Mouse (Mus musculus) kidney, embryonic 16.5 days (tissue): ENCODE results near the gene Haao. TPM values are rescaled to one million over a fixed set of nuclear protein-coding genes. Genes with fewer than 3 reads are reported as not detected.

ENCODE experiments used
- ATAC-seq: fragments of 200-750 bp; cut with Nextera tagmentation; 2 replicates; pipeline ENCODE4 v1.8.0; 2017; ENCODE audit warnings: moderate TSS enrichment; ENCODE audit not compliant: low FRiP score, low TSS enrichment
- H3K27ac ChIP-seq: fragments of 300-500 bp; sonication (generic); 2 replicates; pipeline ENCODE4 v1.5.1; 2014; ENCODE audit warnings: low read length
- H3K27me3 ChIP-seq: fragments of 300-500 bp; sonication (generic); 2 replicates; pipeline ENCODE4 v1.6.1; 2014; ENCODE audit warnings: low read length, control low read depth, mixed read lengths; ENCODE audit not compliant: insufficient read depth
- H3K36me3 ChIP-seq: fragments of 300-500 bp; sonication (generic); 2 replicates; pipeline ENCODE4 v1.6.1; 2014; ENCODE audit warnings: low read length, control low read depth, mixed read lengths; ENCODE audit not compliant: insufficient read depth
- H3K4me1 ChIP-seq: fragments of 300-500 bp; sonication (generic); 2 replicates; pipeline ENCODE4 v1.6.1; 2014; ENCODE audit warnings: low read length, control low read depth, mixed read lengths; ENCODE audit not compliant: insufficient read depth
- H3K4me2 ChIP-seq: fragments of 300-500 bp; sonication (generic); replicated peaks from 2 replicates; pipeline ENCODE4 v1.6.1; 2014; ENCODE audit warnings: low read depth, low read length
- H3K4me3 ChIP-seq: fragments of 300-500 bp; sonication (generic); 2 replicates; pipeline ENCODE4 v1.5.1; 2014; ENCODE audit warnings: mild to moderate bottlenecking, low read length
- H3K9ac ChIP-seq: fragments of 300-500 bp; sonication (generic); replicated peaks from 2 replicates; pipeline ENCODE4 v1.6.1; 2014; ENCODE audit warnings: low read length
- H3K9me3 ChIP-seq: fragments of 300-500 bp; sonication (generic); 2 replicates; pipeline ENCODE4 v1.6.1; 2016; ENCODE audit warnings: low read length, control low read depth
- WGBS: fragments of 180-500 bp; shearing (Covaris S2); extraction: QIAGEN DNeasy Blood & Tissue Kit; methylation state at CpG from one replicate; pipeline ENCODE4 v1.1.7; 2014; 5-methylcytosine and 5-hydroxymethylcytosine counted together
- polyA plus RNA-seq: library from polyadenylated mRNA; unstranded; fragments of >200 nt; fragmentation: Nextera tagmentation; extraction: Ambion mirVana; gene quantifications from 2 replicates; pipeline ENCODE4 v1.2.1, GENCODE M21; 2015

Haao gene
- polyA plus RNA-seq, 1 experiment from 2014 or later: 3.4 TPM

GRCm38 (mm10) chr17:83808476-83809098 is 39.2 kb downstream of the Haao start:
- Histone ChIP-seq H3K9ac (no peak overlapping the region), H3K36me3 (peaks cover 40% of the 10 kb centered on the region), H3K4me3 (no peak overlapping the region), H3K4me2 (no peak overlapping the region), H3K4me1 (no peaks in the 10 kb centered on the region), H3K9me3 (no peaks in the 10 kb centered on the region), H3K27ac (no peak overlapping the region), H3K27me3 (no peaks in the 10 kb centered on the region)
- 91% methylated on average over 12 of the region's 12 CpGs for WGBS
- ATAC-seq: no peak

DNA sequence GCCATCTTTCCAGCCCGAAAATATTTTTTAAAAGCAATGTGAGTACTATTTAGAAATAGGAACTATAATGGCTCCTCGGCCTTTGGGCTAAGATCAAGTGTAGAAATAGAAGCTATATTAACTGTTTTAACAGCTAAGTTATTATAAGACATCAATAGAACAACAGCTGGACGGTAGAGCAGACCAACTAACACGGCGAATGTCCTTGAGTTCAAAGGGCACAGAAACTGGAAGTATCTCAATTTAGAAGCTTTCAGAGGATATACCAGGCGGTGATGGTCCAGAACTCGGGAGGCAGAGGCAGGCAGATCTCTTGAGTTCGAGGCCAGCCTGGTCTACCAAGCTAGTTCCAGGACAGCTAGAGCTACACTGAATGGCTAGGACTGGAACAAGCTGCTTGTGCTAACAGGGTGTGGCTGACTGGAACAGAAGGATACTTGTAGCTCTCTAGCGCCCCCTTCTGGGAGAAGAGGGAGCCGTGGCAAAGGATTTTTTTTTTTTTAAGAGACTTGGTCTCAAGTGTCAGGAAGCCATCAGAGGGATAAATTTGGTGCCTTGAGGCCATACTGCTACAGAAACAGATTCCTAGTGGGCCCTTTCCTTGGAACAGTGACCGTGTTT is 39.9 kb downstream of the Haao start:
- Histone ChIP-seq H3K27me3 (no peaks in the 10 kb centered on the region), H3K4me1 (no peaks in the 10 kb centered on the region), H3K36me3 (peaks cover 41% of the 10 kb centered on the region), H3K9me3 (no peaks in the 10 kb centered on the region), H3K4me3 (no peak overlapping the region), H3K9ac (no peak overlapping the region), H3K4me2 (no peak overlapping the region), H3K27ac (no peak overlapping the region)
- no peak for ATAC-seq
- WGBS: 76% methylated on average over 11 of the region's 11 CpGs

DNA sequence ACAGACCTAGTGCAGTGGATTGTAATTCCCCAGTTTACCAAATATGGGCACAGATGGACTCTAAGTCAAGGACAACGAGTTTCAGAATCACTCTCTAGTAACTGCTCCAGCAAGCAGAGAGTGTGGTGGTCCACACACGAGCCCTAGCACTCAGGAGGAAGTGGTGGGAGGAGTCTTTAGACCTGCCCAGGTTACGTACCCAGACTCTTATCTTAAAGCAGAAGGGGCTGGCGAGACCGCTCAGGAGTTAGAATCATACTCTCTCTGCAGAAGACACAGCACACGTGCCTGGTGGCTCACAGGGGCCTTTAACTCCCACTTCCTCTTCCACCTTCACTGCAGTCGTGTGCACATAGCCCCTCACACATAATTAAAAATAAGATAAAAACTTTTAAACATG is 40.4 kb downstream of the Haao start:
- no peaks in the 10 kb centered on the region for H3K9me3 ChIP-seq
- no peak for ATAC-seq
- no peaks in the 10 kb centered on the region for H3K4me1 ChIP-seq
- no peaks in the 10 kb centered on the region for H3K27me3 ChIP-seq
- no peak overlapping the region for H3K4me2 ChIP-seq
- H3K4me3 ChIP-seq: no peak overlapping the region
- H3K9ac ChIP-seq: no peak overlapping the region
- no peak overlapping the region for H3K27ac ChIP-seq
- peaks cover 39% of the 10 kb centered on the region for H3K36me3 ChIP-seq
- 64% methylated on average over 7 of the region's 7 CpGs for WGBS

GRCm38 (mm10) chr17:83805078-83805477 is 42.7 kb downstream of the Haao start:
- Histone ChIP-seq H3K9me3 (no peaks in the 10 kb centered on the region), H3K9ac (no peak overlapping the region), H3K4me2 (no peak overlapping the region), H3K27ac (no peak overlapping the region), H3K27me3 (no peaks in the 10 kb centered on the region), H3K36me3 (peaks cover 40% of the 10 kb centered on the region), H3K4me1 (no peaks in the 10 kb centered on the region), H3K4me3 (no peak overlapping the region)
- 77% methylated on average over 9 of the region's 9 CpGs for WGBS
- ATAC-seq: no peak

GRCm38 (mm10) chr17:83803987-83804386 is 43.8 kb downstream of the Haao start:
- Histone ChIP-seq H3K9ac (no peak overlapping the region), H3K27me3 (no peaks in the 10 kb centered on the region), H3K4me1 (no peaks in the 10 kb centered on the region), H3K4me2 (no peak overlapping the region), H3K4me3 (no peak overlapping the region), H3K9me3 (no peaks in the 10 kb centered on the region), H3K27ac (no peak overlapping the region), H3K36me3 (peaks cover 34% of the 10 kb centered on the region)
- no peak for ATAC-seq
- 81% methylated on average over 9 of the region's 9 CpGs for WGBS

DNA sequence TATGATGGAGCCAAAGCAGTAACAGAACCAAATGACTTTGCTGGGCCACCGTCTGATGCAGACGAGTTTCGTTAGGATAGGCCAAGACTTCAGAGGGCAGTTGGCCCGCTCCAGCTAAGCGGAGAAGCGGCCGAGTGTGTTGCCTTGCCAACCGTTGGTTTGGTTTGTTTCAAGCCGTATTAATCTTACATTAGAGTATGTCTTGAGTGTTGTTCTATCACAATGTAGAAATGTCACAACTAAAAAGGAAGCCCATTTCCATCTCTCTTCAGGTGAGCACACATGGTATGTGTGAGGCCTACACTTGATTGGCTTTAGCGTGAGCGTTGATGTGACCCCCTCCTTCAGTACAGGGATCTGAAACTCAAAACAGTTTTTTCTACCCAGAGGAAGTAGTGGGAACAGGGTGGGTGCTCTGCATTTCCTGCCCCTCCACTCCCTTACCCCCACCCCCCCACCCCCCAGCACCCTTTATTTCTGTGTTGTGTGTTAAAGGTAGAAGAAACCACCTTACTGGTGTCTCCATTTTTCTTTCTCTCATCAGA is 48.2 kb downstream of the Haao start:
- no peaks in the 10 kb centered on the region for H3K9me3 ChIP-seq
- H3K4me3 ChIP-seq: no peak overlapping the region
- no peak overlapping the region for H3K27ac ChIP-seq
- H3K9ac ChIP-seq: no peak overlapping the region
- H3K4me2 ChIP-seq: no peak overlapping the region
- H3K4me1 ChIP-seq: no peaks in the 10 kb centered on the region
- 87% methylated on average over 11 of the region's 11 CpGs for WGBS
- peaks cover 17% of the 10 kb centered on the region for H3K36me3 ChIP-seq
- no peak for ATAC-seq
- no peaks in the 10 kb centered on the region for H3K27me3 ChIP-seq

- no peak overlapping the region for H3K4me2 ChIP-seq
- H3K4me3 ChIP-seq: no peak overlapping the region
- H3K4me1 ChIP-seq: no peaks in the 10 kb centered on the region
- no peak for ATAC-seq
- no peaks in the 10 kb centered on the region for H3K27me3 ChIP-seq
- H3K27ac ChIP-seq: no peak overlapping the region
- WGBS: 95% methylated on average over 17 of the region's 17 CpGs
- peaks cover 10% of the 10 kb centered on the region; the same call in 1 of the 2 replicates for H3K36me3 ChIP-seq
- H3K9ac ChIP-seq: no peak overlapping the region
- no peaks in the 10 kb centered on the region for H3K9me3 ChIP-seq
These were observed 52.6 kb downstream of the Haao start for GRCm38 (mm10) chr17:83795121-83795520.

DNA sequence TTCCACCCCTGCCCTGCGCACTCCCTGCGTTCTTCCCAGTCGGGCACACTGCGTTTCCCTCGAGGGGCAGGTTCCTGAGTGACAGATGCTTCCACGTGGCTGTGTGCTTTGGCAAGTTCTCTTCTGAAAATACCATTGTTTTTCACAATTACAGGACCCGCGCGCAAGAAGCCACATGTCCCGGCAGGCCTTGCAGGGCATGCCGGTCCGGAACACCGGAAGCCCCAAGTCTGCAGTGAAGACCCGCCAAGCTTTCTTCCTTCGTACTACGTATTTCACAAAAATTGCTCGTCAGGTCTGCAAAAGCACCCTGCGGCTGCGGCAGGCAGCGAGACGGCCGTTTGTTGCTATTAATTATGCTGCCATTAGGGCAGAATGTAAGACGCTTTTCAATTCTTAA is 55.4 kb downstream of the Haao start:
- Histone ChIP-seq H3K4me1 (no peaks in the 10 kb centered on the region), H3K4me3 (no peak overlapping the region), H3K4me2 (no peak overlapping the region), H3K27me3 (no peaks in the 10 kb centered on the region), H3K9me3 (no peaks in the 10 kb centered on the region), H3K36me3 (peaks cover 15% of the 10 kb centered on the region), H3K27ac (no peak overlapping the region), H3K9ac (no peak overlapping the region)
- WGBS: 78% methylated on average over 23 of the region's 23 CpGs
- no peak for ATAC-seq

GRCm38 (mm10) chr17:83790158-83790557 is 57.6 kb downstream of the Haao start:
- WGBS: 69% methylated on average over 5 of the region's 5 CpGs
- Histone ChIP-seq H3K4me2 (no peak overlapping the region), H3K9me3 (no peaks in the 10 kb centered on the region), H3K27ac (no peak overlapping the region), H3K27me3 (no peaks in the 10 kb centered on the region), H3K4me1 (no peaks in the 10 kb centered on the region), H3K4me3 (no peak overlapping the region), H3K36me3 (peaks cover 14% of the 10 kb centered on the region), H3K9ac (no peak overlapping the region)
- no peak for ATAC-seq

GRCm38 (mm10) chr17:83786418-83786817 is 61.3 kb downstream of the Haao start:
- H3K27ac ChIP-seq: no peak overlapping the region
- H3K36me3 ChIP-seq: peaks cover 26% of the 10 kb centered on the region
- no peak overlapping the region for H3K4me3 ChIP-seq
- no peaks in the 10 kb centered on the region for H3K27me3 ChIP-seq
- H3K4me1 ChIP-seq: no peaks in the 10 kb centered on the region
- no peak for ATAC-seq
- no peaks in the 10 kb centered on the region for H3K9me3 ChIP-seq
- 90% methylated on average over 6 of the region's 6 CpGs for WGBS
- no peak overlapping the region for H3K4me2 ChIP-seq
- no peak overlapping the region for H3K9ac ChIP-seq
